Mouse (Mus musculus) kidney, postnatal 4 days (tissue): ENCODE measurements around the gene Ifna14.
A peak's percentile ranks its signal among the peaks of the same experiment; 100 is the strongest.
"Not testable (repeated sequence)": the region's sequence is repeated elsewhere in the genome, so short reads cannot be mapped to it uniquely, and the experiment has no call there.

ENCODE experiments used
- DNase-seq, 2 experiments: peaks; one replicate each; pipeline ENCODE4 v3.0.0; 2021; ENCODE audit warnings: mixed read lengths in 2 of 2

The Ifna14 gene

DNA sequence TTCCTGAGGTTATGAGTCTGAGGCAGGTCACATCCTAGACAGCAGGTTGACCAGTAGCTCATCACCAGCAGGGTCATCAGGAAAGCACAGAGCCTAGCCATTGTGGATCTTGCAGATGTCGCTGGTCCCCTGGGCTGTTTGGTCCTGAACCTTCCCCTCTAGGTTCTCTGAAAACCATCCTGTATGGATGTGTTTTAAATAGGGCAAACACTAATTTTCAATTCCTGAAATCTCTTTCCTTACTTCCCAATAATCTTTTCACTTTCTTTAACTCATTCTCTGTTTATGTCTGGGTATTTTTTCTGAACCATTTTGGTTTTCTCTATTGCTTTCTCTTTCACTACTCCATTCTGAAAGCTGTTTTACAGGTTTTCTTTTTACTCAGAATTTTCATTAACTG, at the start of gene Ifna14:
Ifna14 (minus strand) TSS at position 101 of the 400 bp plus-strand sequence.
- no peak for DNase-seq

- no peak for DNase-seq
Observed at GRCm38 (mm10) chr4:88603276-88603675, 31.7 kb upstream of the Ifna14 start, which contains the start of gene Ifna12. Ifna12 (minus strand) TSS chr4:88603376.

DNA sequence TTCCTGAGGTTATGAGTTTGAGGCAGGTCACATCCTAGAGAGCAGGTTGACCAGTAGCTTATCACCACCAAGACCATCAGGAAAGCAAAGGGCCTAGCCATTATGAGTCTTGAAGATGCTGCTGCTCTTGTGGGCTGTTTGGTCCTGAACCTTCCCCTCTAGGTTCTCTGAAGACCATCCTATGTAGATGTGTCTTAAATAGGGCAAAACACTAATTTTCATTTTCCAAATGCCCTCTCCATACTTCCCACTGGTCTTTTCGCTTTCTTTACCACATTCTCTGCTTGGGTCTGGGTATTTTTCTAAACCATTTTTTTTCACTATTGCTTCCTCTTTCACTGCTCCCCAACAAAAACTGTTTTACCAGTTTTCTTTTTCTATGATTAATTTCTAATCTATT, 20.7 kb upstream of the Ifna14 start, which contains the start of gene Ifna9:
Ifna9 (minus strand) TSS at position 101 of the 400 bp plus-strand sequence.
- DNase-seq = no peak

DNA sequence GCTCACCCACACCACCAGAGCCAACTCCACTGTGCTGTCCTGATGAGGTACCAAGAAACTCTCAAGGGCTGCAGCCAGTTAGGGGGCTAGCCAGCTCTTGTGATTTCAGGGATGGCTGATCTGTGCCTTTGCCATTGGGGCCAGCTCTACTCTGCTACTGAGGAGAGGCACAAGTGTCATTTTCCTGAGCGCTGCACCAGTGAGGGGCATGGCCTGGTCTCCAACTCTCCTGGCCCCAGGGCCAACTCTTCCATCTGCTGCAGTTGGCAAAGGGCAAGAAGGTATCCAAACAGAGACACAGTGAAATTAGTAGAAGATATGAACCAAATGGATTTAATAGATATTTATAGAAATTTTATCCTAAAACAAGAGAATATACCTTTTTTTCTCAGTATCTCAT, 9.8 kb downstream of the Ifna14 start:
- DNase-seq = no peak

DNA sequence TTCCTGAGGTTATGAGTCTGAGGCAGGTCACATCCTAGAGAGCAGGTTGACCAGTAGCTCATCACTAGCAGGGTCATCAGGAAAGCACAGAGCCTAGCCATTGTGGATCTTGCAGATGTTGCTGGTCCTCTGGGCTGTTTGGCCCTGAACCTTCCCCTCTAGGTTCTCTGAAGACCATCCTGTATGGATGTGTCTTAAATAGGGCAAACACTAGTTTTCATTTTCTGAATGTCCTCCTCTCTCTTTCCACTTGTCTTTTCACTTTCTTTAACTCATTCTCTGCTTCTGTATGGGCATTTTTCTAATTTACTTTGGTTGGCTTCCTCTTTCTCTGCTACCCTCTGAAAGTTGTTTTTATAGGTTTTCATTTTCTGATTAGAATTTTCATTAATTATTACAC, 13.5 kb downstream of the Ifna14 start, which contains the start of gene Ifna15:
Ifna15 (minus strand) TSS at position 101 of the 400 bp plus-strand sequence.
- DNase-seq = not testable (repeated sequence)

- peak; percentile 86 to 89 for DNase-seq
Observed at GRCm38 (mm10) chr4:88550161-88550945, 21.2 kb downstream of the Ifna14 start.

- no peak for DNase-seq
Observed at GRCm38 (mm10) chr4:88547986-88548385, 23.6 kb downstream of the Ifna14 start.

GRCm38 (mm10) chr4:88543649-88544234, 27.9 kb downstream of the Ifna14 start:
- DNase-seq = no peak

DNA sequence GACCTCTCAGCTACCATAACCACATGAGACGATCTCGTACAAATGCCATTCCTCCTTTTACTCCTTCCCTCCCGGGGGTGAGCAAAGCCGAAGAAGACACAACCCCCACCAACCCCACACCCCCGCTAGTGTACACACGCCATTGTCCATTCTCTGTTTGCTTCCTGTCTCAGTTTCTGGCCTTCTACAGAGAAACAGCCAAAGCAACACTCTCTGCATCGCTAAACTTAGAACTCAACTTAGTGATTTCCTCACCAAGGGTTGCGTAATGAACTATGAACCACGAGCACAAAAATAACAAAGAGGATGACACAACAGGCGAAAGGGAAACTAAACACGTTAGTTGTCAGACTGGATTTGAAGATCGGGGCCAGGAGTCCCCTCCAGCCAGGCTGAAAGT, 34.3 kb downstream of the Ifna14 start:
- DNase-seq = no peak

- peak; percentile 29 to 49 for DNase-seq
Observed at GRCm38 (mm10) chr4:88536640-88537039, 35.0 kb downstream of the Ifna14 start.

DNA sequence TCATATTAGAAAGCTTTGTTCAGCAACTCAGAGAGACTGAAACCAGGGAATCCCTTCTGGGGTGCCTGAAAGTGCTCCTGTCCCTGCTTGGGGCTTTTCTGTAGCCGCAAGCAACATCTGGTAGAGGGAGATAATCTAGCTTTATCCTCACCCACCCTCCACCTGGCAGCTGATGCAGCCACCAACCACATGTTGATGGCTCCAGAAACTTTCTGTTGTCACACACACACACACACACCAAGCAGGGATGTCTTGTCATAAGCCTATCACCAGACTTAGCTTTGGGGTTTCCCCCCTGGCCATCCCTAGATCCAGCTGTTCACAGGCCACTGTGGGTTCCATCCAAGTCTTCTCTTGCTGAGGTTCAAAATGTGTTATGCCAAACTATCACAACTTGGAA, 35.9 kb downstream of the Ifna14 start:
- DNase-seq = no peak

DNA sequence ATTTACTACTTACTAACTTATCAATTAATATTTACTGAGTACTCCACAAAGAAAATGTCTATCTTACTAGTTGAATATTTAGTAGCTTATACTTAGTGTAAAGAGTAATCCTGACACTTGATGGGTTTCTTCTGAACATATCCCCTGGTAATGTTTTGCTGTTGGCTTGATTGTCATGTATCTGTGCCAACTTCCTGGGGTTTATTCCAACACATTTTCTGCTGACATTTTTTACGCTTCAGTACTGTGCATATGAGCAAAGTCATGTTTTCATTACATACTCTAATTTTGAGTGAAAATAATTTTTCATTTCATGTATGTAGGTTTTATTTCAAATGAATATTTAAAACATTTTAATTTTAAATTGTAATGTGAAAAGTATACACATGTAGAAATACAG, 36.7 kb downstream of the Ifna14 start:
- no peak for DNase-seq

GRCm38 (mm10) chr4:88533499-88533898, 38.1 kb downstream of the Ifna14 start:
- DNase-seq = peak in 1 of 2 experiments; percentile 9

GRCm38 (mm10) chr4:88530892-88531291, 40.7 kb downstream of the Ifna14 start:
- DNase-seq = no peak

DNA sequence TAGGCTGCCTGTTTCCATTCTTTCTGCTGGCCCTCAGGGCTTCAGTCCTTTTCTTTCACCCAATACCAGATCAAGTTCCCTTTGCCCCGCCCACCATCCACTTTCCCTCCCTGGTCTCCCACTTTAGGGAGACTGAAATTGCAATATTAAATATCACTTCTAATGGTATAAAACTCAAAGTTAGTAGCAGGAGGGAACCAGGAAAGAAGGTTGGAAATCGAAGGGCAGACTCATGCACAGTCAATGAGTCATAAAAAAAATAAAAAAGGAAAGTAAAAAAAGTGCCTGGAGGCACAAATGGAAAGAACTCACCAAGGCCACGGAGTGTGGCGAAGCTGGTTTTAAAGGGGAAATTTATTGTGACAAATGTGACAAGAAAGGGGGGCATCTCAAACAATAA, 41.3 kb downstream of the Ifna14 start:
- no peak for DNase-seq

DNA sequence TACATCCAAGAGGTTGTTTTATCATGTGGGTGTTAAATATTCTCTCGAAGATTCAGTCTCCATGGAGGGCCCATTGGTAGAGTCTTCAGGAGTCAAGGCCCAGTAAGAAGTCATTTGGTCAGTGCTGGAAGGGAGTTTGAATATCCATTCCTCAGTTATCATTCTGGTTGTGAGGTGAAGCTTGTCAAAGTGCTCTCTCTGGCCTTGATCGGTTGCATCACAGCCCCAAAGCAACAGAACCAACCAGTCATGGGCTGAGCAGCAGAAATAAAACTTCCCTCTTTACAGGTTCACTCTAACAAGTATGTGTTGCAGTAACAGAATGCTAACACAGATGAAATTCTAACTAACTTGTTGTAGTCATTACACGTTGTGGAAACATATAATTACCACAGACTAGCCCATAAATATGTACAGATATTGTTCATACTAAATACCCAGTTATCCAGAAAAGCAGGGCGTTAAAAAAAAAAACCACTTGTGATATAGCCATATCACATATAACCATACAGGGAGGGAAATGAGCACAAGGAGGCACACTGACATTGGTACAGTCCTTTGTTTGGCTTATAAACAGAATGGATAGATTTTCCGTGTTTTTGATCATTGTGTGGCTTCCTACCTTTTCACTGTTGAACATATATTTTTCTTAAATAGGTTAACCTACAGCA, 45.1 kb downstream of the Ifna14 start:
- no peak for DNase-seq

- DNase-seq = no peak
Observed at GRCm38 (mm10) chr4:88525393-88525792, 46.2 kb downstream of the Ifna14 start.

GRCm38 (mm10) chr4:88523241-88523640, 48.4 kb downstream of the Ifna14 start:
- DNase-seq = peak; percentile 20 to 22

DNA sequence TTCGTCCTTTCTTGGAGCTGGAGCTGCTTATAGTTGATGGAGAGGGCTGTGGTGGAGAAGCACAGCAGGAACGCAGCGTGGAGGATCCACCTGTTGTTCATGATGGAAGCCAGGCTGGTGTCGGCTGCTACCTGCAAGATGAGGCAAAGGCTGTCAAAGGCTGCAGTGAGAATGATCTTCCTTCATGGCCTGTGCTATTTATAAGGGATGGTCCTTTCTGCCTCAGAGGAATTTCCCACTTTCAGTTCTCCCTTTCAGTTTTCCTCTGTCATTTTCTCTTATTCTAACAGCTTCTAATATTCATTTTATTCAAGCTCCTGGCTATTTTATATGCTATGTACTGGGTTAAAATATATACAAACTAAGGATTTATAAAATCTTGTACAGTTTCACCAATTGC, 48.9 kb downstream of the Ifna14 start, which contains the start of gene Ifnb1:
Ifnb1 (minus strand) TSS at position 101 of the 400 bp plus-strand sequence.
- DNase-seq = no peak
